Mouse (Mus musculus): ENCODE measurements around the gene Hormad2. TPM values are rescaled to one million over a fixed set of nuclear protein-coding genes. Genes with fewer than 3 reads are reported as not detected.

Hormad2 gene
- polyA plus RNA-seq (2014; fragmentation: Nextera tagmentation; extraction: Ambion mirVana) = 0.38 TPM in 1 of 2 replicates, not detected in the other

DNA sequence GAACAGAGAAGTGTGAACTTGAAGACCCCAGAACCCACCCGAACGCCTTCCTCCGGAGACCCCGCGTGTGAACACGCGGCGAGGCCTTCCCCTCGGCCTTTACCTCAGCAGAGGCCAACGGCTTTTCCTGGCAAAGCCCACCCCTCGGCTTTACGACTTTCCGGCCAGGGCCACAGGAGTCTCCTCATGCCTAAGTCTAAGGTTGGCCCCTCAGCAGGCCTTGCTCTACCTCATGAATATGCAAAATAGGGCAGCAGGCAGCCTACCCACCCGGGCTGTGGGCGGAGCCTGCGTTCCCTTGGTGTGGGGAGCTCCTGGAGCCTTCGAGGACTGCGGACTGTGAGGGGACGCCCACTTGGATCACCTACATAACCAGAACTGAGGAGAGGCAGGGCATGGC is at the start of gene Hormad2:
Gene Hormad2 (minus strand): TSS at position 128 of the 400 bp plus-strand sequence.
- H3K4me3 ChIP-seq (ENCODE audit: control insufficient read depth in 1 of 2, insufficient read depth in 1 of 2, low read depth in 1 of 2, low read length in 2 of 2) = no peak within 1 kb of the TSS
- no peaks in the 10 kb centered on the region for H3K9me3 ChIP-seq (ENCODE audit: control insufficient read depth, low read length)
- no peak for ATAC-seq (ENCODE audit: insufficient number of reproducible peaks, insufficient read depth, low FRiP score, low read depth)
- 33% methylated on average over 19 of the region's 19 CpGs for WGBS
- no peak within 1 kb of the TSS for H3K27ac ChIP-seq (replicated peaks in 1 of 2; ENCODE audit: control insufficient read depth in 1 of 2, insufficient read depth in 1 of 2, low read depth in 2 of 2, low read length in 2 of 2)
- no peaks in the 10 kb centered on the region for H3K27me3 ChIP-seq (ENCODE audit: control insufficient read depth, insufficient read depth, low read length)
- H3K9ac ChIP-seq (ENCODE audit: low read length) = no peak within 1 kb of the TSS
- H3K4me1 ChIP-seq (ENCODE audit: control insufficient read depth in 2 of 2, insufficient read depth in 2 of 2, low read length in 2 of 2) = no peaks in the 10 kb centered on the region; a peak in 1 of 4 replicates
- H3K36me3 ChIP-seq (ENCODE audit: control insufficient read depth, insufficient read depth, low read length) = no peaks in the 10 kb centered on the region
- peak within 1 kb of the TSS; percentile 30 for H3K4me2 ChIP-seq (ENCODE audit: low read length)

DNA sequence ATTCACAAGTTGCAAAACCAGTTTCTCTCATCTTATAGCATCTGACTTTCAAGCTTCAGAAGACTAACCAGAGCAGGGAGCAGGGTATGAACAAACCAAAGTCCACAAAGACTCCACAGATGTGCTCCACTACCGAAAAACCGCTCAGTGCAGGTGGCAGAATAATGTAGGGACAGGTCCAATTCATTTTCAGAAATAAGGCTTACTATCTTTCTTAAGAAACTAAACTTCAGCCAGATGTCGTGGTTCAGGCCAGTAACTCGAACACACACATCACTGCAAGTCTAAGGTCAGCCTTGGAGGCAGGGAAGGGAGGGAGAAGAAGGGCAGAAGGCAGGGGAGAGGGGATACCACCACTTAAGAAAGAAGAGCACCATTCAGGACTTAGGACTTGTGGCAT is 48.3 kb upstream of the Hormad2 start:
- Histone ChIP-seq H3K4me3 (ENCODE audit: control insufficient read depth in 1 of 2, insufficient read depth in 1 of 2, low read depth in 1 of 2, low read length in 2 of 2) (no peak overlapping the region), H3K9me3 (ENCODE audit: control insufficient read depth, low read length) (no peaks in the 10 kb centered on the region), H3K4me2 (ENCODE audit: low read length) (no peak overlapping the region), H3K9ac (ENCODE audit: low read length) (no peak overlapping the region), H3K36me3 (ENCODE audit: control insufficient read depth, insufficient read depth, low read length) (peaks cover 96% of the 10 kb centered on the region), H3K27ac (replicated peaks in 1 of 2; ENCODE audit: control insufficient read depth in 1 of 2, insufficient read depth in 1 of 2, low read depth in 2 of 2, low read length in 2 of 2) (no peak overlapping the region), H3K27me3 (ENCODE audit: control insufficient read depth, insufficient read depth, low read length) (no peaks in the 10 kb centered on the region), H3K4me1 (ENCODE audit: control insufficient read depth in 2 of 2, insufficient read depth in 2 of 2, low read length in 2 of 2) (peaks cover 2 to 5% of the 10 kb centered on the region in 2 experiments; a peak in 1 of 4 replicates)
- WGBS = 89% methylated on average over 4 of the region's 4 CpGs
- no peak for ATAC-seq (ENCODE audit: insufficient number of reproducible peaks, insufficient read depth, low FRiP score, low read depth)

GRCm38 (mm10) chr11:4488798-4489197 is 47.9 kb upstream of the Hormad2 start:
- ATAC-seq (ENCODE audit: insufficient number of reproducible peaks, insufficient read depth, low FRiP score, low read depth) = no peak
- Histone ChIP-seq H3K4me2 (ENCODE audit: low read length) (no peak overlapping the region), H3K27me3 (ENCODE audit: control insufficient read depth, insufficient read depth, low read length) (no peaks in the 10 kb centered on the region), H3K27ac (replicated peaks in 1 of 2; ENCODE audit: control insufficient read depth in 1 of 2, insufficient read depth in 1 of 2, low read depth in 2 of 2, low read length in 2 of 2) (no peak overlapping the region), H3K9me3 (ENCODE audit: control insufficient read depth, low read length) (no peaks in the 10 kb centered on the region), H3K9ac (ENCODE audit: low read length) (no peak overlapping the region), H3K36me3 (ENCODE audit: control insufficient read depth, insufficient read depth, low read length) (peaks cover 100% of the 10 kb centered on the region), H3K4me3 (ENCODE audit: control insufficient read depth in 1 of 2, insufficient read depth in 1 of 2, low read depth in 1 of 2, low read length in 2 of 2) (no peak overlapping the region), H3K4me1 (ENCODE audit: control insufficient read depth in 2 of 2, insufficient read depth in 2 of 2, low read length in 2 of 2) (peaks cover 2 to 5% of the 10 kb centered on the region in 2 experiments; a peak in 1 of 4 replicates)
- WGBS = 97% methylated on average over 2 of the region's 2 CpGs

DNA sequence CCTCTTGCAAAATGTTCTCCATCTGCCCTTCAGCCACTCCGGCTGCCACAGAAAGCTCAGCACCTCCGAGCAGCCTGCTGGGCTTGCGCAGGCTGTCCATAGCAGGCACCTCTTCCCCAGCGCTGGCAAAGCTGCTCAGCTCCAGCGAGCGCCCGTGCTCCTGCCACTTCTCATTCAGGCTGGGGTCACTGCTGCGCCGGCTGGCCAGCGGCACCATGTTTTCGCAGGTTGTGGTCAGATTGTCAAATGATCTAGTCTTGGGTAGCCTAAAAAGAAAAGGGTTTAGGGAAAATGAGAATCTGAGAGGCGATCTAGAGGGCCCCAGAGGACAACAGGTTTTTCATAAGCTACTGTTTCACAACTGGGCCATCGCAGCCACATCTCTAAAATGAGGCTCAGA is 47.5 kb upstream of the Hormad2 start:
- Histone ChIP-seq H3K9ac (ENCODE audit: low read length) (no peak overlapping the region), H3K4me1 (ENCODE audit: control insufficient read depth in 2 of 2, insufficient read depth in 2 of 2, low read length in 2 of 2) (peaks cover 2 to 5% of the 10 kb centered on the region in 2 experiments; a peak in 1 of 4 replicates), H3K36me3 (ENCODE audit: control insufficient read depth, insufficient read depth, low read length) (peaks cover 100% of the 10 kb centered on the region), H3K4me2 (ENCODE audit: low read length) (no peak overlapping the region), H3K27ac (replicated peaks in 1 of 2; ENCODE audit: control insufficient read depth in 1 of 2, insufficient read depth in 1 of 2, low read depth in 2 of 2, low read length in 2 of 2) (no peak overlapping the region; a peak in 1 of 4 replicates), H3K27me3 (ENCODE audit: control insufficient read depth, insufficient read depth, low read length) (no peaks in the 10 kb centered on the region), H3K9me3 (ENCODE audit: control insufficient read depth, low read length) (no peaks in the 10 kb centered on the region), H3K4me3 (ENCODE audit: control insufficient read depth in 1 of 2, insufficient read depth in 1 of 2, low read depth in 1 of 2, low read length in 2 of 2) (no peak overlapping the region)
- 97% methylated on average over 13 of the region's 13 CpGs for WGBS
- ATAC-seq (ENCODE audit: insufficient number of reproducible peaks, insufficient read depth, low FRiP score, low read depth) = 0 out of 2 replicates have a peak, but pooled peaks have one; percentile 5

- peak overlapping the region; percentile 7; the same call in 1 of the 2 replicates for H3K9ac ChIP-seq (ENCODE audit: low read length)
- peaks cover 100% of the 10 kb centered on the region for H3K36me3 ChIP-seq (ENCODE audit: control insufficient read depth, insufficient read depth, low read length)
- no peak overlapping the region; a peak in 1 of 4 replicates for H3K27ac ChIP-seq (replicated peaks in 1 of 2; ENCODE audit: control insufficient read depth in 1 of 2, insufficient read depth in 1 of 2, low read depth in 2 of 2, low read length in 2 of 2)
- H3K9me3 ChIP-seq (ENCODE audit: control insufficient read depth, low read length) = no peaks in the 10 kb centered on the region
- H3K4me2 ChIP-seq (ENCODE audit: low read length) = no peak overlapping the region
- H3K4me1 ChIP-seq (ENCODE audit: control insufficient read depth in 2 of 2, insufficient read depth in 2 of 2, low read length in 2 of 2) = peaks cover 2 to 5% of the 10 kb centered on the region in 2 experiments; a peak in 1 of 4 replicates
- H3K4me3 ChIP-seq (ENCODE audit: control insufficient read depth in 1 of 2, insufficient read depth in 1 of 2, low read depth in 1 of 2, low read length in 2 of 2) = no peak overlapping the region
- ATAC-seq (ENCODE audit: insufficient number of reproducible peaks, insufficient read depth, low FRiP score, low read depth) = no peak
- no peaks in the 10 kb centered on the region for H3K27me3 ChIP-seq (ENCODE audit: control insufficient read depth, insufficient read depth, low read length)
- WGBS = 51% methylated on average over 8 of the region's 8 CpGs
These were observed 46.6 kb upstream of the Hormad2 start for GRCm38 (mm10) chr11:4487401-4487965.

- no peaks in the 10 kb centered on the region for H3K9me3 ChIP-seq (ENCODE audit: control insufficient read depth, low read length)
- H3K27me3 ChIP-seq (ENCODE audit: control insufficient read depth, insufficient read depth, low read length) = no peaks in the 10 kb centered on the region
- H3K36me3 ChIP-seq (ENCODE audit: control insufficient read depth, insufficient read depth, low read length) = peaks cover 100% of the 10 kb centered on the region
- no peak overlapping the region for H3K9ac ChIP-seq (ENCODE audit: low read length)
- H3K27ac ChIP-seq (replicated peaks in 1 of 2; ENCODE audit: control insufficient read depth in 1 of 2, insufficient read depth in 1 of 2, low read depth in 2 of 2, low read length in 2 of 2) = no peak overlapping the region
- no peak for ATAC-seq (ENCODE audit: insufficient number of reproducible peaks, insufficient read depth, low FRiP score, low read depth)
- H3K4me2 ChIP-seq (ENCODE audit: low read length) = no peak overlapping the region
- WGBS = 92% methylated on average over 5 of the region's 5 CpGs
- no peak overlapping the region for H3K4me3 ChIP-seq (ENCODE audit: control insufficient read depth in 1 of 2, insufficient read depth in 1 of 2, low read depth in 1 of 2, low read length in 2 of 2)
- H3K4me1 ChIP-seq (ENCODE audit: control insufficient read depth in 2 of 2, insufficient read depth in 2 of 2, low read length in 2 of 2) = peaks cover 2 to 5% of the 10 kb centered on the region in 2 experiments; a peak in 1 of 4 replicates
These were observed 43.6 kb upstream of the Hormad2 start for GRCm38 (mm10) chr11:4484541-4484940.

DNA sequence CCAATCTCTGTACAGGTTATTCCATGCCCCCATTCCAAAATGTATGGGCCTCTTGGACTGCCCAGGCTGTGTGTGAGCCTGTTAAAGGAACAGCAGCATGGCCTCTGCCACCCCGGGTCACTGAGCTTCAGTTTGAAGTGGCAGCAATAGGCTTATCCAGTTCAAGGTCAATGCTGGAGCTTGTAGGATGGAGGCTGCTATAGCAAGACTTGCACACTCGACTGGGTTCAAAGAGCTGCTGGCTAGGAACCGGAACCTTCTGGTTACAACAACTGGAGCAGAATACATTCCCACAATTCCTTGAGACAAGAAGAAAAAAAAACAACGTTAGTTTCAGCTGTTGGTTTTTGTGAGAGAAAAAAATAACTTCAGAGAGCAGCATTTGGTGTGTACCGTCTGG is 41.7 kb upstream of the Hormad2 start:
- H3K27ac ChIP-seq (replicated peaks in 1 of 2; ENCODE audit: control insufficient read depth in 1 of 2, insufficient read depth in 1 of 2, low read depth in 2 of 2, low read length in 2 of 2) = no peak overlapping the region
- H3K36me3 ChIP-seq (ENCODE audit: control insufficient read depth, insufficient read depth, low read length) = peaks cover 93% of the 10 kb centered on the region
- 84% methylated on average over 5 of the region's 5 CpGs for WGBS
- no peak overlapping the region for H3K9ac ChIP-seq (ENCODE audit: low read length)
- H3K27me3 ChIP-seq (ENCODE audit: control insufficient read depth, insufficient read depth, low read length) = no peaks in the 10 kb centered on the region
- H3K4me3 ChIP-seq (ENCODE audit: control insufficient read depth in 1 of 2, insufficient read depth in 1 of 2, low read depth in 1 of 2, low read length in 2 of 2) = no peak overlapping the region
- peaks cover 0 to 2% of the 10 kb centered on the region in 2 experiments; a peak in 1 of 4 replicates for H3K4me1 ChIP-seq (ENCODE audit: control insufficient read depth in 2 of 2, insufficient read depth in 2 of 2, low read length in 2 of 2)
- no peak overlapping the region for H3K4me2 ChIP-seq (ENCODE audit: low read length)
- ATAC-seq (ENCODE audit: insufficient number of reproducible peaks, insufficient read depth, low FRiP score, low read depth) = no peak
- no peaks in the 10 kb centered on the region for H3K9me3 ChIP-seq (ENCODE audit: control insufficient read depth, low read length)

All from heart, embryonic 14.5 days (tissue).